Mouse (Mus musculus): Measurements from ENCODE around the gene Dnhd1. TPM values are rescaled to one million over a fixed set of nuclear protein-coding genes. Genes with fewer than 3 reads are reported as not detected.
A peak's percentile ranks its signal among the peaks of the same experiment; 100 is the strongest.

Gene Dnhd1
- 1.8 and 2.0 TPM in 2 replicates for polyA plus RNA-seq (2014; fragmentation: Nextera tagmentation; extraction: Ambion mirVana)

GRCm38 (mm10) chr7:105650639-105651435 is at the start of gene Dnhd1:
Gene Dnhd1, plus strand, starts transcription at chr7:105650827.
- H3K36me3 ChIP-seq (ENCODE audit: control insufficient read depth, insufficient read depth, low read length), result no peaks in the 10 kb centered on the region
- peak within 1 kb of the TSS; percentile 69 for H3K4me2 ChIP-seq (ENCODE audit: low read length)
- peak within 1 kb of the TSS; percentile 17; the same call in 1 of the 2 replicates for H3K9ac ChIP-seq (ENCODE audit: low read length)
- no peaks in the 10 kb centered on the region for H3K9me3 ChIP-seq (ENCODE audit: control insufficient read depth, low read length)
- H3K27ac ChIP-seq (ENCODE audit: low read depth), result peak within 1 kb of the TSS; percentile 57
- DNase-seq (ENCODE audit: low spot score) (peak; percentile 85), ATAC-seq (replicated peaks; ENCODE audit: low FRiP score, low TSS enrichment, low read depth) (peak; percentile 94)
- H3K4me3 ChIP-seq (ENCODE audit: low read depth, low read length), result peak within 1 kb of the TSS; percentile 35
- peaks cover 12% of the 10 kb centered on the region for H3K4me1 ChIP-seq (replicated peaks; ENCODE audit: control insufficient read depth, insufficient read depth, low read length)
- H3K27me3 ChIP-seq (replicated peaks; ENCODE audit: control insufficient read depth, insufficient read depth, low read length), result no peaks in the 10 kb centered on the region
- WGBS, result 2% methylated on average over 17 of the region's 17 CpGs

- 36% methylated on average over 9 of the region's 9 CpGs for WGBS
- no peak overlapping the region for H3K27ac ChIP-seq (ENCODE audit: low read depth)
- DNase-seq (ENCODE audit: low spot score) (peak; percentile 74), ATAC-seq (replicated peaks; ENCODE audit: low FRiP score, low TSS enrichment, low read depth) (no peak; the same call in 1 of the 2 replicates)
- no peaks in the 10 kb centered on the region for H3K4me1 ChIP-seq (replicated peaks; ENCODE audit: control insufficient read depth, insufficient read depth, low read length)
- H3K9ac ChIP-seq (ENCODE audit: low read length), result no peak overlapping the region
- no peak overlapping the region for H3K4me2 ChIP-seq (ENCODE audit: low read length)
- H3K36me3 ChIP-seq (ENCODE audit: control insufficient read depth, insufficient read depth, low read length), result no peaks in the 10 kb centered on the region
- H3K9me3 ChIP-seq (ENCODE audit: control insufficient read depth, low read length), result no peaks in the 10 kb centered on the region
- no peaks in the 10 kb centered on the region for H3K27me3 ChIP-seq (replicated peaks; ENCODE audit: control insufficient read depth, insufficient read depth, low read length)
- H3K4me3 ChIP-seq (ENCODE audit: low read depth, low read length), result no peak overlapping the region
Measured at GRCm38 (mm10) chr7:105602860-105603623, 47.6 kb upstream of the Dnhd1 start.

- 90% methylated on average over 3 of the region's 3 CpGs for WGBS
- Histone ChIP-seq H3K36me3 (ENCODE audit: control insufficient read depth, insufficient read depth, low read length) (peaks cover 39% of the 10 kb centered on the region), H3K9ac (ENCODE audit: low read length) (no peak overlapping the region), H3K27me3 (replicated peaks; ENCODE audit: control insufficient read depth, insufficient read depth, low read length) (no peaks in the 10 kb centered on the region), H3K27ac (ENCODE audit: low read depth) (no peak overlapping the region), H3K9me3 (ENCODE audit: control insufficient read depth, low read length) (no peaks in the 10 kb centered on the region), H3K4me3 (ENCODE audit: low read depth, low read length) (no peak overlapping the region), H3K4me2 (ENCODE audit: low read length) (no peak overlapping the region), H3K4me1 (replicated peaks; ENCODE audit: control insufficient read depth, insufficient read depth, low read length) (no peaks in the 10 kb centered on the region)
- DNase-seq (ENCODE audit: low spot score) (no peak), ATAC-seq (replicated peaks; ENCODE audit: low FRiP score, low TSS enrichment, low read depth) (no peak)
Measured at GRCm38 (mm10) chr7:105608467-105608866, 42.2 kb upstream of the Dnhd1 start.

GRCm38 (mm10) chr7:105611767-105612166 is 38.9 kb upstream of the Dnhd1 start:
- Histone ChIP-seq H3K4me2 (ENCODE audit: low read length) (no peak overlapping the region), H3K36me3 (ENCODE audit: control insufficient read depth, insufficient read depth, low read length) (peaks cover 68% of the 10 kb centered on the region), H3K27ac (ENCODE audit: low read depth) (no peak overlapping the region), H3K9ac (ENCODE audit: low read length) (no peak overlapping the region), H3K4me1 (replicated peaks; ENCODE audit: control insufficient read depth, insufficient read depth, low read length) (no peaks in the 10 kb centered on the region), H3K4me3 (ENCODE audit: low read depth, low read length) (no peak overlapping the region), H3K9me3 (ENCODE audit: control insufficient read depth, low read length) (no peaks in the 10 kb centered on the region), H3K27me3 (replicated peaks; ENCODE audit: control insufficient read depth, insufficient read depth, low read length) (no peaks in the 10 kb centered on the region)
- 96% methylated on average over 1 of the region's 1 CpGs for WGBS
- ATAC-seq (replicated peaks; ENCODE audit: low FRiP score, low TSS enrichment, low read depth), result no peak
- no peak for DNase-seq (ENCODE audit: low spot score)

GRCm38 (mm10) chr7:105614400-105614799 is 36.2 kb upstream of the Dnhd1 start:
- DNase-seq (ENCODE audit: low spot score), result no peak
- H3K36me3 ChIP-seq (ENCODE audit: control insufficient read depth, insufficient read depth, low read length), result peaks cover 93% of the 10 kb centered on the region
- no peak for ATAC-seq (replicated peaks; ENCODE audit: low FRiP score, low TSS enrichment, low read depth)
- H3K4me3 ChIP-seq (ENCODE audit: low read depth, low read length), result no peak overlapping the region
- H3K4me1 ChIP-seq (replicated peaks; ENCODE audit: control insufficient read depth, insufficient read depth, low read length), result no peaks in the 10 kb centered on the region
- H3K9ac ChIP-seq (ENCODE audit: low read length), result no peak overlapping the region
- no peak overlapping the region for H3K4me2 ChIP-seq (ENCODE audit: low read length)
- no peaks in the 10 kb centered on the region for H3K27me3 ChIP-seq (replicated peaks; ENCODE audit: control insufficient read depth, insufficient read depth, low read length)
- H3K27ac ChIP-seq (ENCODE audit: low read depth), result no peak overlapping the region
- WGBS, result 100% methylated on average over 1 of the region's 1 CpGs
- H3K9me3 ChIP-seq (ENCODE audit: control insufficient read depth, low read length), result no peaks in the 10 kb centered on the region

- ATAC-seq (replicated peaks; ENCODE audit: low FRiP score, low TSS enrichment, low read depth) (no peak), DNase-seq (ENCODE audit: low spot score) (no peak)
- WGBS, result 60% methylated on average over 1 of the region's 1 CpGs
- H3K9ac ChIP-seq (ENCODE audit: low read length), result no peak overlapping the region
- no peak overlapping the region for H3K4me3 ChIP-seq (ENCODE audit: low read depth, low read length)
- no peak overlapping the region for H3K27ac ChIP-seq (ENCODE audit: low read depth)
- H3K9me3 ChIP-seq (ENCODE audit: control insufficient read depth, low read length), result no peaks in the 10 kb centered on the region
- no peaks in the 10 kb centered on the region for H3K27me3 ChIP-seq (replicated peaks; ENCODE audit: control insufficient read depth, insufficient read depth, low read length)
- H3K4me2 ChIP-seq (ENCODE audit: low read length), result no peak overlapping the region
- H3K4me1 ChIP-seq (replicated peaks; ENCODE audit: control insufficient read depth, insufficient read depth, low read length), result no peaks in the 10 kb centered on the region
- peaks cover 88% of the 10 kb centered on the region for H3K36me3 ChIP-seq (ENCODE audit: control insufficient read depth, insufficient read depth, low read length)
Measured at GRCm38 (mm10) chr7:105615720-105616119, 34.9 kb upstream of the Dnhd1 start.

GRCm38 (mm10) chr7:105616561-105616960 is 34.1 kb upstream of the Dnhd1 start:
- H3K4me2 ChIP-seq (ENCODE audit: low read length), result no peak overlapping the region
- no peak overlapping the region for H3K4me3 ChIP-seq (ENCODE audit: low read depth, low read length)
- DNase-seq (ENCODE audit: low spot score) (no peak), ATAC-seq (replicated peaks; ENCODE audit: low FRiP score, low TSS enrichment, low read depth) (no peak)
- 69% methylated on average over 6 of the region's 6 CpGs for WGBS
- H3K27ac ChIP-seq (ENCODE audit: low read depth), result no peak overlapping the region
- H3K4me1 ChIP-seq (replicated peaks; ENCODE audit: control insufficient read depth, insufficient read depth, low read length), result no peaks in the 10 kb centered on the region
- no peak overlapping the region for H3K9ac ChIP-seq (ENCODE audit: low read length)
- peaks cover 82% of the 10 kb centered on the region for H3K36me3 ChIP-seq (ENCODE audit: control insufficient read depth, insufficient read depth, low read length)
- no peaks in the 10 kb centered on the region for H3K27me3 ChIP-seq (replicated peaks; ENCODE audit: control insufficient read depth, insufficient read depth, low read length)
- no peaks in the 10 kb centered on the region for H3K9me3 ChIP-seq (ENCODE audit: control insufficient read depth, low read length)

- no peak for ATAC-seq (replicated peaks; ENCODE audit: low FRiP score, low TSS enrichment, low read depth)
- peaks cover 82% of the 10 kb centered on the region for H3K36me3 ChIP-seq (ENCODE audit: control insufficient read depth, insufficient read depth, low read length)
Measured at GRCm38 (mm10) chr7:105617810-105618209, 32.8 kb upstream of the Dnhd1 start.

More at GRCm38 (mm10) chr7:105617810-105618209, 32.8 kb upstream of the Dnhd1 start:
- WGBS, result 94% methylated on average over 22 of the region's 22 CpGs
- Histone ChIP-seq H3K9ac (ENCODE audit: low read length) (no peak overlapping the region), H3K27ac (ENCODE audit: low read depth) (no peak overlapping the region), H3K4me2 (ENCODE audit: low read length) (no peak overlapping the region), H3K4me3 (ENCODE audit: low read depth, low read length) (no peak overlapping the region), H3K27me3 (replicated peaks; ENCODE audit: control insufficient read depth, insufficient read depth, low read length) (no peaks in the 10 kb centered on the region), H3K4me1 (replicated peaks; ENCODE audit: control insufficient read depth, insufficient read depth, low read length) (no peaks in the 10 kb centered on the region), H3K9me3 (ENCODE audit: control insufficient read depth, low read length) (no peaks in the 10 kb centered on the region)
- no peak for DNase-seq (ENCODE audit: low spot score)

Data from intestine, embryonic 14.5 days (tissue).